Mouse (Mus musculus) E14TG2a.4 (cell line): Measurements from ENCODE around the gene Gm45062.

Source experiments
- CTCF ChIP-seq: conservative IDR thresholded peaks from 2 replicates; pipeline ENCODE4 v1.5.1; 2014; ENCODE audit warnings: low read length
- NANOG ChIP-seq: IDR thresholded peaks from 2 replicates; pipeline ENCODE4 v1.6.1; 2014; ENCODE audit warnings: borderline replicate concordance, low read length, mixed read lengths
- POU5F1 ChIP-seq: IDR thresholded peaks from 2 replicates; pipeline ENCODE4 v1.6.1; 2014; ENCODE audit warnings: low read length, borderline replicate concordance

DNA sequence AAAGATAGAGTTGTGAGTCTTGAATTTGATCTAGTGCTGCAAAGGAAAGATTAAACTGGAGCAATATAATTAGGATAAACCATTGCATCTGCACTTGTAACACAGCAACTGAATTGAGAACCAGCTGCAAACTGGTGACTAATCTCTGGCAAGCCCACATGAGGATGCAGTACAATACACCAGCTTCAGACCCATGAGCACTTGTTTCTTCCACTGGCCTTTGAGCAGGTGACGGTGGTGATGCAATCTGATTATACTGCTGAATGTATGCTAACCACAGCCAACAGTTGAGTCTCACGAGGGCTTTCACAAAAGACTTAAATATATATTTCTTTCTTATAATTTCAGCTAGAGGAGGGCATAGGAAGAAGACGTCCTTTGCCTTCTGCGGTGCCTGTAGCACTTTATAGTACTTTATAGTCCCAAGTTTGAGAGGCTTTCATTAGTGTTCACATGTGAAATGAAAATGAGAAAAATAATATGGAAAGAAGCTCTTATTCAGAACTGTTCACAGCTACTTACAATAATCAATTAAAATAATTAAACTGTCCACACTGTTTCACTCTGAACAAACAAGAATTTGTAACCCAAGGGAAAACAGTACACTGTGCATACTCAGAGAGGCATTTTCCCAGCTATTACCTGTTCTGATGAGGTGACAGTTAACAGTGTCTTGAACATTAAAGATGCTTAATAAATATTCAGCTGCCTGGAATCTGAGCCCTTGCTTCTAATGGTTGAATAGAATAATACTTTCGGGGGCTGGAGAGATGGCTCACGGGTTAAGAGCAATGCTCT is 40.0 kb downstream of the Gm45062 start:
- TF ChIP-seq CTCF (no peak), POU5F1 (no peak), NANOG (no peak)
